Mouse (Mus musculus) left cerebral cortex, postnatal 14 days (tissue): ENCODE data around the gene Atf7ip2. TPM values are rescaled to one million over a fixed set of nuclear protein-coding genes. Genes with fewer than 3 reads are reported as not detected.
"Not testable (repeated sequence)": the region's sequence is repeated elsewhere in the genome, so short reads cannot be mapped to it uniquely, and the experiment has no call there.

Source experiments
- DNase-seq, 2 experiments: peaks; one replicate each; pipeline ENCODE4 v3.0.0; 2021 to 2022; ENCODE audit warnings: low spot score in 2 of 2, mixed read lengths in 1 of 2
- intact Hi-C: fragments of 180-260 bp; cut with DNase I; formaldehyde crosslinking; loops from one replicate; pipeline ENCODE4 v1.15.1; 2025
- long read RNA-seq, 2 experiments: library from polyadenylated mRNA; stranded (forward); transcript quantifications; one replicate each; pipeline ENCODE4 v2.0.0; 2021
- total RNA-seq, 2 experiments: library from RNA; stranded (reverse); gene quantifications; 2 replicates each; pipeline ENCODE4 v1.2.3; 2021

Gene Atf7ip2
- total RNA-seq = not detected
- long read RNA-seq, experiment 1 = 0 reads
- long read RNA-seq, experiment 2 = 0 reads

DNA sequence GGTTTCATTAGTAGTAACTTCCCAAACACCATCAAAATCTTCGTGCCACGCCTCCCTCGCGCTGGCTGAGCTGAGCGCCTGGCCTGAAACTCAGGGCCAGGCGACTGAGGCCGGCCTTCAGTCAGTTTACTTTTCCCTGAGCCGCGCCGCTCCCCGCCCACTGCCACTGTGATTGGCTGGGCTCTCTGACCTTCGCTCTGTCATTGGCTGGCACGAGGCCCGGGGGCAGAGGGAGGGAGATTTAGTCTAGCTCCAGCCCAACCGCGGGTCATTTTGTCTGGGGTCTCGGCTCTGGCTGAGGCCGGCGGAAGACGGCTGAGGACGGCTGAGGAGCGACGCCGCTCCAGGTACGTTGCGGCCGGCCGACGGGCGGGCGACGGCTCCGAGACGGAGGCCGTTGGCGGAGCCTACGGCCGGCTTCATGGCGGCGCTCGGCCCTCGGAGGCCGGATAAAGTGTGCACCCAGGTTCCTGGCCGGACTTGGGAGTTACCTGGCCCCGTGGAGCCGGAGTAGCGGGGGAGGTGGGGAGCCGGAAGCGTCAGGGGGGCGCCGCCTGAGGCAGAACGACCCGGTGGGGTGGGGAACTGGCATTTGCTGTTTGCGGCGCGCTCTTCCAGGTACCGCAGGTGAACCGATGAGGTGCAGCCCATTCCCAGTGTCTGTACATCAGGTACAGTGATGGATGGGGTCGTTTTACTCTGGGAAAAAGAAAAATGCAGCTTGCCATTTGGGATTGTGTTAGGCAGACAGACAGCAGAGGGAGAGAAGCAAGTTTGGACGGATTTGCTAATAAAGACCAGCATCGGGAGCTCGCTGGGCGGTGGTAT is at the start of gene Atf7ip2:
Gene Atf7ip2 (plus strand): TSS at position 34 of the 828 bp plus-strand sequence.
- peak; percentile 50 to 75 for DNase-seq
- intact Hi-C loops = no loop called here

DNA sequence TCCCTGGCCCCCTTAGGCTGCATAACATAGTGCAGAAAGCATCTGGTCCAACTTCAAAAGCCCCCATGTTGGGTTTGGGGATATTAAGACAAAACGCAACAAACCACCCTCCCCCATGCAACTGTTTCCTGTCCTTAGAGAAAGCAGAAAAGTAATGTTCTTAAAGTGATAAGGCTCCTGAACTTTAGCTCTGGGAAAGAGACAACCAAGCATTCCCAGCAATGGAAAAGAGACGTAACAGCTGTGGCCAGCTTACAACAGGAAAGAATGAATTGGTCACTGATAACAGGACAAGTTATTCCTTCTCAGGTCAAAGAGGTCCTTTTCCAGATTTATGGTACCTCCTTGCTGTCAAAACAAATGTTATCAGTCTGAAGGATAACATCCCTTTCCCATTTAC is 49.3 kb upstream of the Atf7ip2 start:
- intact Hi-C loops = no loop called here

DNA sequence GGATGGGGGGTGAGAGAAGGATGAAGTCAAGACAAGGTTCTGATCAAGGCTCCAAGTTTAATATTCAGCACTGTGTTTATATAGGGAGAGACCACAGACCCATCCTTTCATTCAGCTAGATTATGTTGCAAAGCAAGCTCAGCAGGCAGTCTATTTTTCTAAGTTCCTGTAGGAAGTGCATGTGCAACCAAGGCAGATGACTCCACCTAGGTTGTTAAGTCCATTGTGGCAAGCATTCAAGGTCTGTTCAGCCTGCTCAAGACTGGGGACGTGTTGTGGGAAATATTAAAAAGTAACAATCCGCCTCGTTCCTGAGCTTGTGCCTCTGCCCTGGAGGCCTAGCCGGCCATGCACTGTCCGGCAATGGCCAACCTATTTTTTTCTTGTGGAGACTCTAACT is 45.1 kb upstream of the Atf7ip2 start:
- intact Hi-C loops = no loop called here
- DNase-seq = no peak

More for the DNA sequence above, 49.3 kb upstream of the Atf7ip2 start:
- no peak for DNase-seq

- intact Hi-C loops = no loop called here
- no peak for DNase-seq
These were observed 23.2 kb upstream of the Atf7ip2 start for GRCm38 (mm10) chr16:10169123-10169905.

GRCm38 (mm10) chr16:10170005-10170404 is 22.5 kb upstream of the Atf7ip2 start, which contains the start of gene Rpl39l:
Gene Rpl39l, plus strand, starts transcription at chr16:10170226.
- DNase-seq = no peak
- intact Hi-C loops = no loop called here

- DNase-seq = no peak
- intact Hi-C loops = no loop called here
These were observed 21.2 kb upstream of the Atf7ip2 start for GRCm38 (mm10) chr16:10171276-10171675.

DNA sequence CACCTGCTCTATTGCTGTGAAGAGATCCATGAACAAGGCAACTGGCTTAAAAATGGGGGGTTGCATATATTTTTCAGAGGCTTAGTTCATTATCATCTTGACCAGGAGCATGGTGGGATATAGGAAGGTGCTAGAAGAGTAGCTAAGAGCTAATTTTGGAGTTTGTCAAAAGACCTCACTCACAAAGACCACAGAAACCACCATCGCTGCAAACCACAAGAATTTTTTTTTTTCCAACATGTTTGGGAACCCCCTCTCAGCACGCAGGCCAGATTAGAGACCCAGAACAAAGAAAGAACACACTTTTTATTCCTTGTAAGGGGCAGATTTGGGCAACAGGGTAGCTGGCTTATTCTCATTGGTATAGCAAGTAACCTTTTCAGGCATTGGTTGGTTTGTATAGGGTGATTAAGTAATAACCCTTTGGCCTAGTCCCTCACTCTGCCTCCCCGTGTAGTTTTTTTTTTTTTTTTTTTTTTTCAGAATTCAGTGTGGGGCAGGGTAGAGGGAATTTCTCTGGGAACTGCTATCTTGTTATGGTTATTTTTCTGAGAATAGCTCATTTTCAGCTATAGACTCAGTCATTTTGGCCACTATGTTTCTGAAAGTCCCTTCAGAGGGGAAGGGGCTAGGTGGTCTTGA is 20.2 kb upstream of the Atf7ip2 start:
- intact Hi-C loops = no loop called here
- no peak for DNase-seq

DNA sequence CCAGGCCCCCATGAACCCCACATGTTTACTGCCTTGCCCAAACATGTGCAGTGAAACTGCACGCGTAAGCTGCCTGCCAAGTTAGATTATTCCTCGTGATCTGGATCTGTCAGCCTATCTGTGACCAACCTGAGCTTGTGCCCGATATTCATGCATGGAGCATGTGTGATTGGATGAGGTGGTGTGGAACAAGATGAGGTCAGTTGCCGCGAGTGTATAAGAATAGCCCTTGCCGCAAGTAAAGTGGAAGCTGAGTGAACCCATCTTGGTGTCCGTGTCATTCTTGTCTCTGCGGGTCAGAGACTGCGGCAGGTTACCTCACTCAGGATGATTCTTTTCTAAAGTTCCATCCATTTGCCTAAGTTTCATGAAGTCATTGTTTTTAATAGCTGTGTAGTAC is 5.1 kb upstream of the Atf7ip2 start:
- intact Hi-C loops = not testable (repeated sequence)

DNA sequence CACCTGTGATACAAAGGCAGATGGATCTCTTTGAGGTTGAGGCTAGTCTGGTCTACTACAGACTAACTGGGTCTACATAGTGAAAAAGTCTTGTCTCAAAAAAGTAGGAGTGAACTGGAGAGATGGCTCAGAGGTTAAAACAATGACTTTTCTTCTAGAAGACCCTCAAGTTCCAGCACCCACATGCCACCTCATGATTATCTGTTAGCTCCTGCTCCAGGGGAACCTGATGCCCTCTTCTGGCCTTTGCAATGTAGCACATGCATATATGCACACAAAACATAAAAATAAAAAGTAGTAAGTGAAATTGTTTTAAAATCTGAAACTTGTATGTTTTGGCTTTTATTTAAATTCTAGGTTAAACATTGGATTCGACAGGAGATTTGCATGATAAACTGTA is 16.3 kb downstream of the Atf7ip2 start:
- no peak for DNase-seq
- intact Hi-C loops = no loop called here

More for the DNA sequence above, 5.1 kb upstream of the Atf7ip2 start:
- not testable (repeated sequence) for DNase-seq

DNA sequence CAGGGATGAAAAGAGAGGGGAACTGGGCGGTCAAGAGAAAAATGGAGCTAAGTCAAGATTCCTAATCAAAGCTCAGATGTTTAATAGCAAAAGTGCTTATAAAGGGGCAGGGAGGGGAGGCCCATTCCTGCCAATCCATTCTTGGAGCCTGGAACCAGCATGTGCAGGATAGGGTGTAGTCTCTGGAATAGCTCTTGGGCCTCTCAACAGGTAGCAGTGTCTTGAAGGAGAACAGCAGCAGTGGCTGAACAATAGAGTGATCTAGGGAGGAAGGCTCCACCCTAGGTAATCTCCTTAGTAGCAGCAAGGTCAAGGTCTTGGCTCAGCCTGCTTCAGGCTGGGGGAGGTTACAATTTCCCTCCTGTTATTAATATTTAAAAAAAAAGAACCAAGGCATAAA is 23.9 kb downstream of the Atf7ip2 start:
- intact Hi-C loops = not testable (repeated sequence)

GRCm38 (mm10) chr16:10217020-10217419 is 24.5 kb downstream of the Atf7ip2 start:
- DNase-seq, intact Hi-C loops: not testable (repeated sequence)

More for the DNA sequence above, 23.9 kb downstream of the Atf7ip2 start:
- not testable (repeated sequence) for DNase-seq

GRCm38 (mm10) chr16:10227361-10227760 is 34.8 kb downstream of the Atf7ip2 start:
- no peak for DNase-seq
- intact Hi-C loops = no loop called here

DNA sequence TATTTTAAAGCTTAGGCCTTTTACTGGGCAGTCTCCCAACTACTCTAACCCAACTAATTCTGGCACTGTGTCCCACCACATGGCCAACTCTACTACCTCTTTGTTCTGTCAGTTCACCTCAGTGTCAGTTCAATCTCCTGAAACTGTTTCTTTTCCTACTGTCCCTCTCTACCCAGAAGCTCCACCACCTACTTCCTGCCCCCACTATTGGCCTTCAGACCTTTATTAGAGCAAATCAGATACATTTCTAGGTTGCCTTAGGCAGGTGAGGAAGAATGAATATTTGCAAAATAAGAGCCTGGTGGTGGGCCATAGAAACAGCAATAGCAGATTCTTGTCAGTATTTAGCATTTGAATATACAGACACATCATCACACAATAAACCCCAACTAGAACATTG is 44.1 kb downstream of the Atf7ip2 start:
- intact Hi-C loops = no loop called here
- DNase-seq = no peak

GRCm38 (mm10) chr16:10253993-10254392 is 61.5 kb downstream of the Atf7ip2 start:
- intact Hi-C loops = no loop called here
- DNase-seq = no peak

DNA sequence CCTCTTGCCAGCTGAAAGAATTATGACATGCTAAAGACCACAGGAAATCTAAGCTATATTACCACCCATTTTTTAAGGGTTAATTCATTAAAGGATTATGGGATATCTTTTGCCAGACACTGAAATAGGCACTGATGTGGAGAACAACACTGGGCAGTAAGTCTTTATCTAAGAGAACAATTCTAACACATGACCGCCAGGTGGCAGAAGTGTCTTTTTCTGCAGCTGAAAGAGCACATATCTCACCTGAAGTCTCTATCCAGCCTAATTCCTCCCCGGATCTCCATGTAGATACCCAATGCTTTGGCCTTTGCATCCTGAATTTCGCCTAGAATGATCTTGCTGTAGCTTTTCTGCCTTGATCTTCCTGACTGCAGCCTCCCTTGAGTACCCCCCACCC is 79.7 kb downstream of the Atf7ip2 start:
- peak; percentile 55 to 73 for DNase-seq
- intact Hi-C loops = no loop called here

GRCm38 (mm10) chr16:10274465-10274864 is 82.0 kb downstream of the Atf7ip2 start:
- no peak for DNase-seq
- intact Hi-C loops = no loop called here

- intact Hi-C loops = loop anchor here (5.0 kb wide), 1 partner anchor 246 kb away; no protein-coding TSS in a partner anchor
- DNase-seq = not testable (repeated sequence)
These were observed 84.3 kb downstream of the Atf7ip2 start for GRCm38 (mm10) chr16:10276778-10277177.

- peak; percentile 81 to 89 for DNase-seq
- intact Hi-C loops = loop anchor here (5.0 kb wide), 1 partner anchor 117 kb away; the partner anchor contains the start of gene Tekt5
These were observed 87.9 kb downstream of the Atf7ip2 start for GRCm38 (mm10) chr16:10280286-10280951.

DNA sequence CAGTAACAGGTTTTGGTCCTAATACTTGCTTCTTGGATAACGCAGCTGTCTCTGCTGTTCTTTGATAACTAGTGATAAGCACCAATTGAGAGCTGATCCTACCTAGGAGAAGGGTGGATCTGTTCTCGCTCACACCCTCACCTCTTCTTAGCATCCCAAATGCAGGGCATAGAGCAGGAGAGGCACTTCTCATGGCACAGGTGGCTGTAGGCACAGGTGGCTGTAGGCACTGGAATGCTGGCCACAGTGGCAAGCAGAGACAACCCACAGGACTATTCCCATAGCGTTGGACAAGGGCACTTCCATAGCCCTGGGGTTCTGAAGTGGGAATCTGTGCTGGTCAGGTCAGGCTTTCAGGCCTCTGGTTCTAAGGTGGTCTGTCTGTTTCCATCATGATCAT is 89.4 kb downstream of the Atf7ip2 start:
- no peak for DNase-seq
- intact Hi-C loops = loop anchor here (5.0 kb wide), 1 partner anchor 115 kb away; the partner anchor contains the start of gene Tekt5
